Mouse (Mus musculus): ENCODE results near the gene Cd59b.

Cd59b gene

GRCm38 (mm10) chr2:104119097-104119496 lies 49.4 kb downstream of the Cd59b start:
- DNase-seq (ENCODE audit: extremely low spot score): no peak

- no peak for DNase-seq (ENCODE audit: extremely low spot score)
These were observed 50.7 kb downstream of the Cd59b start for GRCm38 (mm10) chr2:104120312-104120711.

- no peak for DNase-seq (ENCODE audit: extremely low spot score)
These were observed 52.2 kb downstream of the Cd59b start for GRCm38 (mm10) chr2:104121681-104122504.

- peak; percentile 94 for DNase-seq (ENCODE audit: extremely low spot score)
These were observed 53.1 kb downstream of the Cd59b start, which contains the start of gene A930018P22Rik for GRCm38 (mm10) chr2:104122505-104123378. Gene A930018P22Rik (plus strand): TSS chr2:104122769.

GRCm38 (mm10) chr2:104123540-104123939 lies 53.9 kb downstream of the Cd59b start:
- peak; percentile 12 for DNase-seq (ENCODE audit: extremely low spot score)

- DNase-seq (ENCODE audit: extremely low spot score): no peak
These were observed 54.4 kb downstream of the Cd59b start for GRCm38 (mm10) chr2:104124071-104124470.

GRCm38 (mm10) chr2:104128803-104129531 lies 59.3 kb downstream of the Cd59b start:
- no peak for DNase-seq (ENCODE audit: extremely low spot score)

- no peak for DNase-seq (ENCODE audit: extremely low spot score)
These were observed 60.5 kb downstream of the Cd59b start for GRCm38 (mm10) chr2:104130165-104130564.

- peak; percentile 37 for DNase-seq (ENCODE audit: extremely low spot score)
These were observed 61.3 kb downstream of the Cd59b start for GRCm38 (mm10) chr2:104130969-104131368.

GRCm38 (mm10) chr2:104132266-104132859 lies 62.7 kb downstream of the Cd59b start:
- DNase-seq (ENCODE audit: extremely low spot score): no peak

- no peak for DNase-seq (ENCODE audit: extremely low spot score)
These were observed 63.6 kb downstream of the Cd59b start for GRCm38 (mm10) chr2:104133042-104133810.

- DNase-seq (ENCODE audit: extremely low spot score): peak; percentile 77
These were observed 64.8 kb downstream of the Cd59b start for GRCm38 (mm10) chr2:104134150-104135056.

GRCm38 (mm10) chr2:104135920-104136319 lies 66.3 kb downstream of the Cd59b start:
- no peak for DNase-seq (ENCODE audit: extremely low spot score)

Measured in embryo, embryonic 9.5 days (tissue).